Mouse (Mus musculus) intestine, embryonic 14.5 days (tissue): ENCODE data around the gene Insig1. TPM values are rescaled to one million over a fixed set of nuclear protein-coding genes. Genes with fewer than 3 reads are reported as not detected.

ENCODE experiments used
- ATAC-seq: fragments of 200-750 bp; cut with Nextera tagmentation; replicated peaks from 2 replicates; pipeline ENCODE4 v1.8.0; 2017; ENCODE audit warnings: low read depth, moderate number of reproducible peaks, moderate TSS enrichment, moderate library complexity; ENCODE audit not compliant: low FRiP score, low TSS enrichment
- DNase-seq: peaks from one replicate; pipeline ENCODE4 v3.0.0-alpha.2; 2018; ENCODE audit warnings: low spot score
- H3K27ac ChIP-seq: fragments of 300-500 bp; sonication (generic); 2 replicates; pipeline ENCODE4 v1.5.1; 2014; ENCODE audit warnings: low read depth, mild to moderate bottlenecking, control low read depth
- H3K27me3 ChIP-seq: fragments of 300-500 bp; sonication (generic); replicated peaks from 2 replicates; pipeline ENCODE4 v1.6.1; 2014; ENCODE audit warnings: low read length, control low read depth; ENCODE audit not compliant: control insufficient read depth, insufficient read depth
- H3K36me3 ChIP-seq: fragments of 300-500 bp; sonication (generic); 2 replicates; pipeline ENCODE4 v1.6.1; 2014; ENCODE audit warnings: low read length, control low read depth; ENCODE audit not compliant: control insufficient read depth, insufficient read depth
- H3K4me1 ChIP-seq: fragments of 300-500 bp; sonication (generic); replicated peaks from 2 replicates; pipeline ENCODE4 v1.6.1; 2014; ENCODE audit warnings: low read length, control low read depth, mixed read lengths; ENCODE audit not compliant: control insufficient read depth, insufficient read depth
- H3K4me2 ChIP-seq: fragments of 300-500 bp; sonication (generic); 2 replicates; pipeline ENCODE4 v1.6.1; 2014; ENCODE audit warnings: low read length
- H3K4me3 ChIP-seq: fragments of 300-500 bp; sonication (generic); 2 replicates; pipeline ENCODE4 v1.5.1; 2014; ENCODE audit warnings: low read depth, low read length, control low read depth, mixed read lengths
- H3K9ac ChIP-seq: fragments of 300-500 bp; sonication (generic); 2 replicates; pipeline ENCODE4 v1.6.1; 2014; ENCODE audit warnings: mild to moderate bottlenecking, low read length
- H3K9me3 ChIP-seq: fragments of 300-500 bp; sonication (generic); 2 replicates; pipeline ENCODE4 v1.6.1; 2016; ENCODE audit warnings: low read length, control low read depth; ENCODE audit not compliant: control insufficient read depth
- WGBS: fragments of 180-500 bp; shearing (Covaris S2); extraction: QIAGEN DNeasy Blood & Tissue Kit; methylation state at CpG from one replicate; pipeline ENCODE4 v1.1.7; 2014; 5-methylcytosine and 5-hydroxymethylcytosine counted together
- polyA plus RNA-seq: library from polyadenylated mRNA; unstranded; fragments of >200 nt; fragmentation: Nextera tagmentation; extraction: Ambion mirVana; gene quantifications from 2 replicates; pipeline ENCODE4 v1.2.1, GENCODE M21; 2014

The Insig1 gene
- polyA plus RNA-seq, 1 experiment from 2014 or later, result 158 TPM

GRCm38 (mm10) chr5:28071456-28072223, 477 bp downstream of the Insig1 start:
- H3K36me3 ChIP-seq, result peaks cover 37% of the 10 kb centered on the region
- no peaks in the 10 kb centered on the region for H3K27me3 ChIP-seq
- WGBS, result under 1% methylated on average over 50 of the region's 50 CpGs
- H3K27ac ChIP-seq, result peak overlapping the region; percentile 90
- H3K4me2 ChIP-seq, result peak overlapping the region; percentile 72
- DNase-seq (peak; percentile 87), ATAC-seq (peak; percentile 67)
- peak overlapping the region; percentile 81 for H3K9ac ChIP-seq
- peaks cover 22% of the 10 kb centered on the region for H3K4me1 ChIP-seq
- no peaks in the 10 kb centered on the region for H3K9me3 ChIP-seq
- H3K4me3 ChIP-seq, result peak overlapping the region; percentile 93

- no peaks in the 10 kb centered on the region for H3K9me3 ChIP-seq
- no peaks in the 10 kb centered on the region for H3K27me3 ChIP-seq
- WGBS, result 43% methylated on average over 2 of the region's 2 CpGs
- no peak overlapping the region for H3K27ac ChIP-seq
- H3K4me1 ChIP-seq, result no peaks in the 10 kb centered on the region
- peaks cover 39% of the 10 kb centered on the region for H3K36me3 ChIP-seq
- ATAC-seq (no peak), DNase-seq (no peak)
- no peak overlapping the region for H3K4me3 ChIP-seq
- no peak overlapping the region for H3K9ac ChIP-seq
- H3K4me2 ChIP-seq, result no peak overlapping the region
Measured at GRCm38 (mm10) chr5:28079431-28079830, 8.3 kb downstream of the Insig1 start.

GRCm38 (mm10) chr5:28081127-28081526, 10.0 kb downstream of the Insig1 start:
- Histone ChIP-seq H3K4me2 (no peak overlapping the region), H3K27ac (no peak overlapping the region), H3K9ac (no peak overlapping the region), H3K4me3 (no peak overlapping the region), H3K4me1 (no peaks in the 10 kb centered on the region), H3K27me3 (no peaks in the 10 kb centered on the region), H3K9me3 (no peaks in the 10 kb centered on the region), H3K36me3 (peaks cover 22% of the 10 kb centered on the region)
- WGBS, result 74% methylated on average over 2 of the region's 2 CpGs
- ATAC-seq (no peak), DNase-seq (no peak)

GRCm38 (mm10) chr5:28081822-28082221, 10.7 kb downstream of the Insig1 start:
- Histone ChIP-seq H3K4me3 (no peak overlapping the region), H3K4me2 (no peak overlapping the region), H3K9ac (no peak overlapping the region), H3K4me1 (no peaks in the 10 kb centered on the region), H3K36me3 (peaks cover 15% of the 10 kb centered on the region; the same call in 1 of the 2 replicates), H3K27ac (no peak overlapping the region), H3K27me3 (no peaks in the 10 kb centered on the region), H3K9me3 (no peaks in the 10 kb centered on the region)
- WGBS, result 87% methylated on average over 2 of the region's 2 CpGs
- ATAC-seq, result no peak
- no peak for DNase-seq

- H3K9ac ChIP-seq, result no peak overlapping the region
- DNase-seq (no peak), ATAC-seq (no peak)
- H3K4me2 ChIP-seq, result no peak overlapping the region
- H3K27me3 ChIP-seq, result no peaks in the 10 kb centered on the region
- H3K36me3 ChIP-seq, result peaks cover 10% of the 10 kb centered on the region; the same call in 1 of the 2 replicates
- H3K4me3 ChIP-seq, result no peak overlapping the region
- no peak overlapping the region for H3K27ac ChIP-seq
- WGBS, result 81% methylated on average over 4 of the region's 4 CpGs
- H3K9me3 ChIP-seq, result no peaks in the 10 kb centered on the region
- no peaks in the 10 kb centered on the region for H3K4me1 ChIP-seq
Measured at GRCm38 (mm10) chr5:28082312-28082711, 11.1 kb downstream of the Insig1 start.

- Histone ChIP-seq H3K4me3 (no peak overlapping the region), H3K27ac (no peak overlapping the region), H3K36me3 (peaks cover 9% of the 10 kb centered on the region; the same call in 1 of the 2 replicates), H3K4me1 (no peaks in the 10 kb centered on the region), H3K27me3 (no peaks in the 10 kb centered on the region), H3K9me3 (no peaks in the 10 kb centered on the region), H3K9ac (no peak overlapping the region), H3K4me2 (no peak overlapping the region)
- whole genome bisulfite sequencing, result 86% methylated on average over 3 of the region's 3 CpGs
- no peak for ATAC-seq
- no peak for DNase-seq
Measured at GRCm38 (mm10) chr5:28082796-28083195, 11.6 kb downstream of the Insig1 start.

GRCm38 (mm10) chr5:28084743-28085142, 13.6 kb downstream of the Insig1 start:
- H3K9me3 ChIP-seq, result no peaks in the 10 kb centered on the region
- no peak overlapping the region for H3K27ac ChIP-seq
- H3K4me3 ChIP-seq, result no peak overlapping the region
- H3K9ac ChIP-seq, result no peak overlapping the region
- 54% methylated on average over 2 of the region's 2 CpGs for WGBS
- H3K4me2 ChIP-seq, result no peak overlapping the region
- ATAC-seq, result no peak
- no peak for DNase-seq
- H3K4me1 ChIP-seq, result no peaks in the 10 kb centered on the region
- H3K27me3 ChIP-seq, result no peaks in the 10 kb centered on the region
- no peaks in the 10 kb centered on the region for H3K36me3 ChIP-seq

GRCm38 (mm10) chr5:28090547-28090946, 19.4 kb downstream of the Insig1 start:
- no peaks in the 10 kb centered on the region for H3K9me3 ChIP-seq
- no peak overlapping the region for H3K27ac ChIP-seq
- ATAC-seq (no peak), DNase-seq (no peak)
- H3K36me3 ChIP-seq, result no peaks in the 10 kb centered on the region
- no peak overlapping the region for H3K9ac ChIP-seq
- H3K4me3 ChIP-seq, result no peak overlapping the region
- no peak overlapping the region for H3K4me2 ChIP-seq
- no peaks in the 10 kb centered on the region for H3K27me3 ChIP-seq
- no peaks in the 10 kb centered on the region for H3K4me1 ChIP-seq
- 22% methylated on average over 1 of the region's 1 CpGs for WGBS

GRCm38 (mm10) chr5:28092327-28092726, 21.2 kb downstream of the Insig1 start:
- Histone ChIP-seq H3K27me3 (no peaks in the 10 kb centered on the region), H3K9ac (no peak overlapping the region), H3K4me1 (no peaks in the 10 kb centered on the region), H3K4me2 (no peak overlapping the region), H3K27ac (no peak overlapping the region), H3K9me3 (no peaks in the 10 kb centered on the region), H3K4me3 (no peak overlapping the region), H3K36me3 (no peaks in the 10 kb centered on the region)
- ATAC-seq, result no peak
- DNase-seq, result no peak
- WGBS, result 87% methylated on average over 3 of the region's 3 CpGs
